Mouse (Mus musculus) CD4-positive, CD25-positive, alpha-beta regulatory T cell, adult 4 months (primary cell): Measurements from ENCODE around the gene Svs1. TPM values are rescaled to one million over a fixed set of nuclear protein-coding genes. Genes with fewer than 3 reads are reported as not detected.
"Not testable (repeated sequence)": the region's sequence is repeated elsewhere in the genome, so short reads cannot be mapped to it uniquely, and the experiment has no call there.

Source experiments
- ATAC-seq: one replicate; pipeline ENCODE4 v1.8.0; 2017
- polyA plus RNA-seq, 2 experiments: library from polyadenylated mRNA; unstranded; fragments of 100-300 nt; shearing (Covaris generic); gene quantifications; one replicate each; pipeline ENCODE4 v1.2.1; 2017

Svs1 gene
- polyA plus RNA-seq: not detected

DNA sequence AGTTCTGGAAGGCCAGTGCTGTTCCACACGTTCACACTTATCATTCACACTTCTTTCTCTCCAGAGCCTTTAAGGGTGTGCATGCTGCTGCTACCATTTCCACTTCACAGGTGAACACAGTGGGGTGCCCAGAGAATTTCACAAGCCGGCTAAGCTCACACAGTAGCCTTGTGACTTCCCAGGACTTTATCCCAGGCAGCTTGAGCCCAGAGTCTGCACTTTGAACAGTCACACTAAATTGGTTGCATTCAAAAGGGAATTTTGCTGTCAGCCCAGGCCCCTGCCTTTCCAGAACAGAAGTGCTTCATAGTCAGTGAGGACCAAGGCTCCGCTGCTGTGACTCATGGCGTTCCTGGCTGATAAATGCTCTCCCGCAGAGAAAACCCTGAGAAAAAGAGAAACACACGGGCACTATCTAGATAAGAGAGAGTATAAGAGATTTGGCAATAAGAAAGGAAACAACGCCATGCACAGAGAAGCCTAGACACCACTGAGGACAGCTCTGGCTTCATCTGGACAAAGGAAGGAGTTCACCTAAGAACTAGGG, at the start of gene Svs1:
Gene Svs1 (plus strand): TSS at position 418 of the 547 bp plus-strand sequence.
- ATAC-seq: no peak

DNA sequence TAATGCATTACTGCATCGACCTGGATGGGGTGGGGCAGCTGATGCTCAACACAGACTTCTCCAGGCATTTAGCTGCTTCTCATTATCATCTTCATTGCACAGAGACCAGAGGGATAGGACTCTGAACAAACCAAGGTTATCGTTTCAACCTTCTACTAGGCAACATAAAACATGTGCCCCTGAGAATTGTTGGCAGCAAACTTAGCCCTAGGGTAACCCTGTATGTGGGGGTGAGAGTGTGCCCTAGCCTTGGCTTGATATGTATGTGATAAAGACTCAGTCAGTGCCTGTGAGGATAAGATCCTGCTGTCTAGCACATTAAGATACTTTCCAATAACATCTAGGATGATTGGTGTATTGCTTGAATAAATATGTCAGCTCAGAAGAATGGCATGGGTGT, 37.1 kb upstream of the Svs1 start:
- ATAC-seq: no peak

DNA sequence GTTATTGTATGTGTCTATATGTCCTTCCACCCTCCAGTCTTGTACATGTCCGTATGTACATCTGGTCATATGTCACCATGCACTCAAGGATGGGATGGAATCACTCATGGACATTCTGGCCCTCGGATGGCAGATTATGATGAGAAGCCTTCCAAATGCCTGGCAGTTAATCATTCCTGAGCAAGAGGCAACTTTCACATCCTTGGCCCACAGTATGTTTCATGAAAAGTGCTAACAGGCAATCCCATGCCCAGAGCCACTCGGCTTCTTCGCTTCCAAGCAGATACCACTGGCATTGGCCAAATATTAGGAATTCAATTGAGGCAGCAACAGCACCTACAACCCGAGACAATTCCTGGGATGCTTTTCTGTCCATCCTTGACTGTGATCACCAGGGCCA, 36.0 kb upstream of the Svs1 start:
- ATAC-seq: no peak

DNA sequence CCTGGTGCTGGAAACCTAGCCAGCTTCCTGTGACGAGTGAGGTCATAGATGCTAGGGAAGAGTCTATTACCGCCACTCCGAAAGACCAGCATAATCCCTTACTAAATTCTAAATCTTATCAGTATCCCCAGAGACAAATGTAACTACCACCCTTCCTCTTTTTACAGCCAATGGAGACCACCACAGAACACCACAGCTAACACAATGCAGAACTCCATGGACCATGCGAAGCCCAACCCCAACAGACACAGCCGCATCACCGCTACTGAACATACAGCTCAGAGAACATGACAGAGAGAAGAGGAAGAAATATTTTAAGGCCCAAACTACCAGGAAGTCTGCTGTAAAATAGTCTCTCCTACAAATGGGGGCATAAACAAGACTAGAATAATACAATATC, 35.0 kb upstream of the Svs1 start:
- ATAC-seq: no peak

DNA sequence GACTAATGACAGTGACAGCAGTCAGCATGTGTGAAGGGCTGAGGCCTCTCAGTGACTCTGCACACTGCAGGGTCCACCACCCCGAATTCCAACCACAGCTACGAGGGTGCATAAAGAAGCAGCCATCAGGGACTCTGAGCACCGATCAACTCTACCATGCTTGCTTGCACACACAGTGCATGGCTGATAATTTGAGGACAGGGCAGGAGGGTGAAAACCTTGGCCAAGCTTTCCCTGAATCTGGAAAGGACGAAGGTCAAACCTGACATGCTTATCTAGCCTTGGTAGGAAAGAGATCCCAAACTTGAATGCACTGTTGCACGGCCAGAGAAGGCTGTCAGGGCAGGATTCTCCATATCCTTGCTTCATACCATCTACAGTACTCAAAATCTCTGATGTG, 33.4 kb upstream of the Svs1 start:
- no peak for ATAC-seq

DNA sequence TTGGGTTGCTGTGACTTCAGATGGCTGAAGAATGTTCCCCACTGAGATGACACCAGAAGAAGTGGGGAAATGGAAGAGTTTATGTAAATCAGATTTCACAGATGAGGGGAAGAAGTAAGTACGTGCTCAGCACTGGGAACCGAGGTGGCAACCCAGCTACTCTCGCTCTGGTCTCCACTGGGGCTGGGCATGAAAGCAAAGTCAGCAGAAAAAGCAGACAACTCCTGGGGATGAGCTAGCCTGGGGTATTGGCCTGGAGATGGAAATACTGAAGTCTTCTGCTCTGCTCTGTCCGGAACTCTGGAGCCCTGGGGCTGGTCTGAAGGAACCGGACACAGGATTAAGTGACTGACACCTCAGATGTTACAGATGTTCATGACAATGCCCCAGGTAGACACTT, 32.5 kb upstream of the Svs1 start:
- ATAC-seq: no peak

DNA sequence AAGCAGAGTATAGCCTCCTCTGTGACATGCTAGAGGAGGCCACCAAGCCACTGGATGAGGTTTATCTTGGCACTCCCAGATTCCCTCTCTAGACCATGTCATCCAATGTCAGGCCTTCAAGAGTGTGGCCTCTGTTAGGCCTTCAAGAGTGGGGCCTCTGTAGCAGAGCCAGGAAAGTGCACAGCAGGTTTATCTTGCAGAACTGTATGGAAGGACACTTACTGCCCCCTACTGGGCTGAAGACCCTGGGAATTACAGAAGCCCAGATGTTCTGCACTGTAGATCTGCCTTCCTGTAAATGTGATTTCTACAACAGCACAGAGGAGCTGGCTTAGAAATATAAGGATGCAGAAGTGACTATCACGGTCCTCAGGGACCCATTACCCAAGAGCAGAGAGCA, 31.7 kb upstream of the Svs1 start:
- ATAC-seq: no peak

DNA sequence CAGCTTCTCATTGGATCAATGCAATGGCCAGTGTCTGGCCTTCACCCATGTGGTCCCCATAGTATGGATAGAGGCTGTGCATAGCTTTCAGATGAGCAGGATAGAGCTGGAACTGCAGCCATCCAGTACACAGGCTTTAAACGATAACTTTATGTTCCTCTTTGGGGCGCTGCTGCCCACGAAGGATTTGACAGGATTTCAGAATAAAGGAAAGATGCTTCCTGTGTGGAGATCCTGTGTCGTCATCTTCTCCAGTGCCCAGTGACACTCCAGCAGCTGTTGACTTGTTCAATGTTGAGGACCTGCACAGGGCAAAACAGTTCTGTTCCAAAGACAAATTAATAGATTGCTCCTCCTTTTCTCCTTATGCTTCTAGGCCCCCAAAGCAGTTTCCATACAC, 29.9 kb upstream of the Svs1 start:
- no peak for ATAC-seq

DNA sequence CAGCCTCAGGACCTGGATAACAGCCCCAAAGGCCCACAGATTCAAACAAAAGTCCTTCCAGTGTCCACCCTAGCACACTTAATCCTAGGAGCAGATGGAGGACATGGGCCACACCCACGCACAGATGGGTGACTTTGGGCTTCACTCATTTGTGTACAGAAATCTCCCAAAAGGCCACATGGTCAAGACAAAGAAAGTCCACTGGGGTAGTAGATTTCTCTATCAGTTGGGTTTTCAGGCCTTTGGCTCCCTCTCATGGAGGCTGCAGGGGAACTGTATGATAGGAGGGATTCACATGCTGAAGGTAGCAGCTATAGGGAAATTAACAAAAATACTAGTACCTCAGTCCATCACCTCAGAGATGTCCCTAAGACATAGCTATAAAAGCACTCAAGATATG, 28.6 kb upstream of the Svs1 start:
- ATAC-seq: no peak

DNA sequence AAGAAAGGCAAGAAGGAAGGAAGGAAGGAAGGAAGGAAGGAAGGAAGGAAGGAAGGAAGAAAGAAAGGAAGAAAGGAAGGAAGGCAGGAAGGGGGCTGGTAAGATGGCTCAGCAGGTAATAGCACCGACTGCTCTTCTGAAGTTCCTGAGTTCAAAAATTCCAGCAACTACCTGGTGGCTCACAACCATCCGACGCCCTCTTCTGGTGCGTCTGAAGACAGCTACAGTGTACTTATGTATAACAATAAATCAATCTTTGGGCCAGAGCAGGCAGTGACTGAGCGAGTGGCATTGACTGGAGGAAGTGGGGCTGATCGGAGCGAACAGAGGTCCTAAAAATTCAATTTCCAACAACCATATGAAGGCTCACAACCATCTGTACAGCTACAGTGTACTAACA, 27.5 kb upstream of the Svs1 start:
- not testable (repeated sequence) for ATAC-seq

DNA sequence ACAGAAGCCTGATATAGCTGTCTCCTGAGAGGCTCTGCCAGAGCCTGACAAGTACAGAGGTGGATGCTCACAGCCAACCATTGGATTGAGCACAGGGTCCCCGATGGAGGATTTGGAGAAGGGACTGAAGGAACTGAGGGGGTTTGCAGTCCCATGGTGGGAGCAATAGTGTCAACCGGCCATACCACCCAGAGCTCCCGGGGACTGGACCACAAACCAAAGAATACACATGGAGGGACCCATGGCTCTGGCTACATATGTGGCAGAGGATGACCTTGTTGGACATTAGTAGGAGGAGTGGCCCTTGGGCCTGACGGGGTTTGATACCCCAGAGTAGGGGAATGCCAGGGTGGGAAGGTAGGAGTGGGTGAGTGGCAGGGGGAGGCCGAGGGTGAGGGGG, 20.0 kb upstream of the Svs1 start:
- not testable (repeated sequence) for ATAC-seq

DNA sequence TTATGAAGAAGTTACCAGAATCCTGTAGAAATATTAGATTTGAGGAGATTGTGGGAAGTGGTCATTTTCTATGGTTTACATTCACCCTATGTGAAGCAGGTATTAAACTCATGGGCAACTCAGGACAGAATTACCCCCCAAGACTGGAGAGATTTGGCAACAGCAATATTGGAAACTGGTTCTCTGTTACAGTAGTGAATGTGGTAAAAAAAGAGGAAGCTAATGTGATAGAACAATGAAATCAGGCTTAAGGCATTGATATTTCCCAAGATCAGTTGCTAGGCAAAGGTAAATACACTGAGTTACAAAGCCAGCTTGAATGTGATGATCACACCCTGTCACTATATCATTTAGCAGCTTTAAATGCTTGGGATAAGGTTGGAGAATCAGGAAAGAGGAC, 18.8 kb upstream of the Svs1 start:
- ATAC-seq: no peak

DNA sequence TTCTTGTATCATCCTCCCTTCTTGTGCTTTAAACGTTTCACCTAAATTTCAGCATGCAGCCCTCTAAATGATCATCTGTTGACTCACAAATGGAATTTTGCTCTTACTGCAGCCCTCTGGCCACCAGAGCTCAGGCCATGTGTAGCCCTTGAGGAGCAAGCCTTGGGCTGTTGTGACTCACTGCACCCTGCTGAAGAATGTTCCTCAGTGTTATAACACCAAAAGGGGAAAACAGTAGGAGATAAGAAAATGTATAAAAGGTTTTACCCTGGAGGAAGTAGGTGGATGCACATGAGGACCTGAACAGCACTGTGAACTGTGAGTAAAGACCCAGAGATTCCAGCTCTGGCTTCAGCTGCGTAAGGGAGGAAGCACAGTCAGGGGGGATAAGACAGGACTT, 12.0 kb upstream of the Svs1 start, which contains the start of gene Doxl2:
Gene Doxl2 (plus strand): TSS at position 301 of the 400 bp plus-strand sequence.
- ATAC-seq: no peak

DNA sequence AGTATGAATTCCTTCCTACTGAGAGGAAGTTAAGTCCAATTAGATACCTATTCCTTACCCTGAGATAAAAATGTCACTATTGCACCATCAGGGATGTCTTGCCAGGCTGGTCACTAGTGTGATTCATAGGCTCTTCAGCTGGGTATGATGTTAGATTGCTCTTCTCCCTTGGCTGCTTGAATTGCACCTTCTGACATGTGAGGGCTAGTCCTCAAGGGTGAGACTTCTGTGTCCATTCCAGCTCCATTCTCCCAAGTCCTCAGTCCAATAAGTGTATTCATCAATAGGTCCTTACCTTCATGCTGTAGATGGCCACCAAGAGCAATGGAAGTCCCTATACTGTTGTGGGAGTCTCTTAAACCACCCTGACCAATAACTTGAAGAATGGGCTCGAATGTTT, 7.0 kb upstream of the Svs1 start:
- no peak for ATAC-seq

DNA sequence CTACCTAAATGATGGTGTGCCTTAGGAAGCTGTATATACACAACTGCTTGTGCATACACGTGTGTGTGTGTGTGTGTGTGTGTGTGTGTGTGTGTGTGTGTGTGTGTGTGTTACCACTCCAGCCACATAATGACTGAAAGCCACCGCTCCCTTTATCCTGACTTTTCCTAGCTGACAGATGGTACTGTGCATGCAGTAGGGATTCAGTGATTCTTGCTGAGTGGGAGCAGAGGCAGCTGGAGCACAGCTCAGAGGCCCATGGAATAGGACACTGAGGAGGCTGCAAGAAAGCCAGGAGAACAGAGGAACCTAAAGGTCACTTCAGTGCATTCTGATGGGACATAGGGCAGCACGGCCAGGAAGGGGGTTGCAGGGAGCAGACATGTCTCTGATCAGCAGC, 4.4 kb upstream of the Svs1 start:
- ATAC-seq: no peak

DNA sequence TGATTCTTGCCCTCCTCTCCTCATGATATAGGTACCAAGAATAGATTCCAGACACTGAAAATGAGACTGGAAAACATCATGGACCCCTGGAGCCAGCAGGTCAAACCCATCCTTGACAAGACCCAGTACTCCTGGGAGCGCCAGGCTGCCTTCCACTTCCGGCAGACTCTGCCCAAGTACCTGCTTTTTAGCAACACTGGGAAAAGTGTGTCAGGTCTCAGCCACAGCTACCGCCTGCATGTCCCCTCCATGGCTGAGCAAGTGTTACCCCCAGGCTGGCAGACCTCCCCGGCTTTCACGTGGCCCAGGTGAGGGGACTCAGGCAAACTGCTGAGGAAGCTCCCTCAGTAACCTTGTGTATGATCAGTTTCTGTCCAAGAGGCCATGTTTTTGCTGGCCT, 3.3 kb downstream of the Svs1 start:
- ATAC-seq: no peak

DNA sequence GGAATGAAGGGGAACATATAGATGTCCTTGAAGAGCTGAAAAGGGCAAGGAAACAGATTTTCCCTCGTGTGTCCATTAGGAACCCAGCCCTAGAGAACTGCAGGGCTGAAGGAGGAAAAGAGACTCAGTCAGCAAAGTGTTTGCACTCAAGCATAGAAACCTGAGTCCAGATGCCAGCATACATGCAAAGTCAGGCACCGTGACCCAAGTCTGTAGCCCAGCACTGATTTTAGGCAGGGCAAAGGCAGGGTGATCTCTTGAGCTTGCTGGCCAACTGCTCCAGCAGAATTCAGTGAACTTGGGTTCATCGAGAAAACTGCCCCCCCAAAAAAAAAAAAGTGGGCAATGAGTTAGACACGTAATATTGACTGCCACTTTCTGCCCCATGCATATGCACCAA, 5.3 kb downstream of the Svs1 start:
- ATAC-seq: no peak

DNA sequence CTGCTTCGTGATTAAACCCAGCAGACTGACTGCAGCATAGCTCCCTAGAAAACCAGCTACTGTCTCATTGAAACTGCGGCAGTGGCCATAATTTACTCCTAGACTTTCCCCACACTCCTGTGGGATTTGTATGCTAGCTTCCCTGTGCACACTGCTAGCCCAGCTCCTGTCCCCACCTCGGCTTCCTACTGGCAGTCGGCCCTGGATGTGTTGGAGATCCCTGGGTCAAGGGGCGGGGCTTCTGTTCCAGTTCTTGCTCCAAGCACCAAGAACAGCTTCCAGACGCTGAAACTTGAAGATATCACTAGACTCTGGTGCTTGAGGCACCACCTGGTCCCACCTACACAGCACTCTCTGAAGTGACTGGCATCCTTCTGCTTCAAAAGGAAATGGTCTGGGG, 11.5 kb downstream of the Svs1 start:
- ATAC-seq: no peak

DNA sequence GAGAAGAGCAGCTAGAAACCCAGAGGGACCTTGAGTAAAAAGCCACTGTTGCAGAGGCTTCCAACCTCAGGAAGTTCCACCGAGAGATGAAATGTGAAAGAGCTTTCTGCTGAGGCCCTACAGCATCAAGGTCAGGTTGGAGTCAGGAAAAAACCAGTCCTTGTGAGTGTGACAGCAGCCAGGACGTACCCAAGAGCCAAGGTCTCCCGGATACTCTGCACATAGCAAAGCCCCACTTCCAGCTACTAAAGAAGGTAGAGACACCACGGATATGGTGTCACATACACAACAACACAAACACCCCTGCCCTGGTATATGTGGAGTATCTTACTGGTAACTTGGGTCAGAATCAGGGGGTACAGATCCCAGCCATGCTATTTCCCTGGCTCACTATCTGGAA, 12.1 kb downstream of the Svs1 start:
- ATAC-seq: no peak

DNA sequence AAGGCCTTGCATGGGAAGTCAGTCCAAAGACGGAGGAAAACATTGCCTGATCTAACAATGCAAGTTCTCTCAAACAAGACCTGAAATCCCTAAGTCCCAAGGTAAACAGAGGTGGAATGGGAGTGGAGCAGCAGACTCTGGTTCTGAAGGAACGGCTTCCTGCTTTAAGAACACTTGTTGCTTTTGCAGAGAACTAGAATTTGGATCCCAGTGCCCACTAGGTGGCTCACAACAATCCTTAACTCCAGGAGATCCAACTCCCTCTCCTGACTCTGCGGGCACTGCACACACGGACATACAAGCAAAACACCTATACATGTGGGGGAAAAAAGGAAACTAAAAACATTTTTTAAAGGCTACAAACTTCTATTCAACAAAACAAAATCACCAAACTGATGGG, 16.7 kb downstream of the Svs1 start:
- no peak for ATAC-seq

DNA sequence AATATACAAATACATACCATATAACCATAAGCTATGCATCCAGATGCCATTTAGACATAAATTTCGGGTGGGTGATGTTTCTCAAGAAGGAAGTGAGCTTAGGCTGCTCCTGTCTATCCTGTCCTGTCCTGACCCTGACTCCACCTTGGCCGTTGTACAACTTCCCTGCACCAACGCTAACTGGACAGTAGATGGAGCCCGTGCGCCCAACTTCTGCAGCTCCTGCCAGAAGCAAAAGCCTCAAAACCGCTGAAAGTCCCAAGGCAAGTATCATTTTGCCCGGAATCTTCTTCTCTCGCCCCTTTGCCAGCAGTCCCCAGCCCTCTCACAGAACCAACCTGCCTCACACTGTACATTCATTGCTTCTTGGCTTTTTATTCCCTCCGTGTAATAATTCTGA, 21.3 kb downstream of the Svs1 start:
- ATAC-seq: peak; percentile 95

DNA sequence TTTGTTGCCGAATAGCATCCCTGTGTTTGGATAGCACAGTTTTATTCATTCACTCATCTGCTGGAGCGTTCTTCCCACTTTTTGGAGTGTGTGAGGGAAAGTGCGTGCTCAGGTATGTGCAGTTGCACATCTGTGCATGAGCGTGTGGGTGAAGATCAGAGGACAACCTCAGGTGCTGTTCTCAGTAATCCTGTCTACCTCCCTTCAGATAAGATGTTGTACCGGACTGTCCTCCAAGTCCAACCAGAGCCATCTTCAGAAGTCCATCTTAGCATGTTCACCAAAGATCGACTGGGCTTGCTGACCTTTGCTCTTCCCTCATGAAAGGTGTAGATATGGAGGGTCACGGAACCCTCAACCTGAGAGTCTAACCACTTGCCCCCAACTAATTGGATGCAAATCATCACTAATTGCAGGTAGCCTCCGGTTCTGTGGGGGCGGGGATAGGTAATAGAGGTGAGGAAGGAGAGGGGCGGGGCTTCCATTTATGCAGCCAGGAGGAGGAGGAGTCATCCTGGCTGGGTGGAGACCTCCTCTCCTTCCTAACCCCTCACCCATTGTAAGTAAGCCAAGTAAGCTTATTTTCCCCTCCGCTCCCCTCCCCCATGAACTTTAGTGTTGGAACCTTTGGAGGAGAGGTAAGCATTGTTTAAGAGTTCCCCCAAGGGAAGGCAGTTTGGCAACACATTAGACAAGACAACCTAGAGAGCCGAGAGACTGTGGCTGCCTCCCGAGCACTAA, 21.9 kb downstream of the Svs1 start:
- no peak for ATAC-seq

DNA sequence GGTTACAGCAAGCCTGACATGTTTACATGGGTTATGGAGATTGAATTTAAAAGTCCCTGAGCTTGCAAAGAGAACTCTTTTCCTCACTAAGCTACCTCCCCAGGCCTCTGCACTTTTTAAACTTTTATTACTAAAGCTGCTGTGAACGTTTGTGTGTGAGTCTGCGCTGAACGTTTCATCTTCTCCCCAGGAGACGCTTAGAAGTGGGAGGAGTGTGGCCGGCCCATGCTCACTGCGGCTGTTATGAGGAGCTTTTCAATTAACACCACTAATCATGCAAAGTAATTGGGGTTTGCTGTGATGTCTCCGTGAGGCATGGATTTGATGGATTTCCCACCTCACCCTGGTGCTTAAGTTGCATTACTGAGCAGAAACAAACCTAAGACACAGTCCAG, 22.5 kb downstream of the Svs1 start:
- ATAC-seq: no peak

DNA sequence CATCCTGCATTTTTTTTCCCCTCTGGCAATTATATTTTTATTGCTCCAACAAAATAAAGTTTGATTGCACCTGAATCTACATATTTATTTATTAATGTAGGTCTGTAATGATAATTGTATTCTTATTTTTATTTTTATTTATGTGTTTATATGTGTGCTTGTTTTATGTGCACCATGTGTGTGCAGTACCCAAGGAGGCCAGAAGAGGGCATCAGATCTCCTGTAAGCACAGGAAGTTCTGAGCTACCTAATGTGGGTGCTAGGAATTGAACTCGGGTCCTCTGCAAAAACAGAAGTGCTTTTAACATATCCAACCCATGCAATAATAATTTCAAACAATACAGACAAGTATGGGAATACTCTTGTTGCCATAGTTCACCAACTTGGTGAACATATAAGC, 23.0 kb downstream of the Svs1 start:
- no peak for ATAC-seq

DNA sequence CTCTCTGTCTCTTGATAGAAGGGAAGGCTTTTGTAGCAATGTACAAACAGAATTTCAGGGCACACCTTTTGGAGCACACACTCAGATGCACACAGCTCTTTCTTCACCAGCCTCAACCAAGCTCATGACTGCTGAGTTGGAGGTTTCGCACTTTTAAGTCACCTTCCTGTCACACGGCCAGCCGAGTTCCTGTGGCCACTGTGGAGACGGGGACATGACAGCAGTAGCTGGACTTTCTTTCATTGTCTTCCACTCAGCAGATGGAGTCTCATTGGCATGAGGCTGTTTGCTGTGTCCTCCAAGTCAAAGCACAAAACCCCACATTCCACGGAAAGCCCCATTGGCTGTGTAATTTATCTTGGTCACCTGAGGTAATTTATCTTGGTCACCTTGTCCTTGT, 24.5 kb downstream of the Svs1 start:
- ATAC-seq: no peak
